Mouse (Mus musculus) MEL (cell line): Measurements from ENCODE around the gene Mmp2.

Experiments used
- CHD1 ChIP-seq: IDR thresholded peaks from 2 replicates; pipeline ENCODE4 v1.6.1; 2012; ENCODE audit warnings: low read depth, mild to moderate bottlenecking, inconsistent platforms, low read length, improper control_type of control experiment
- CTCF ChIP-seq, 3 experiments: IDR thresholded peaks in 2 of 3; conservative IDR thresholded peaks in 1 of 3; 2 replicates each; pipeline ENCODE4 v1.5.1; 2011 to 2012; ENCODE audit warnings: low read length in 3 of 3, low read depth in 2 of 3, mild to moderate bottlenecking in 2 of 3, improper control_type of control experiment in 1 of 3, inconsistent platforms in 1 of 3, mixed read lengths in 1 of 3, moderate library complexity in 1 of 3; ENCODE audit not compliant: control insufficient read depth in 1 of 3, insufficient read depth in 1 of 3, poor library complexity in 1 of 3, severe bottlenecking in 1 of 3
- EP300 ChIP-seq, 2 experiments: IDR thresholded peaks; 2 replicates each; pipeline ENCODE4 v1.6.1; 2011; ENCODE audit warnings: improper control_type of control experiment in 2 of 2, low read length in 2 of 2, low read depth in 1 of 2, mild to moderate bottlenecking in 1 of 2
- GABPA ChIP-seq: IDR thresholded peaks from 2 replicates; pipeline ENCODE4 v1.6.1; 2012; ENCODE audit warnings: low read depth, mild to moderate bottlenecking, inconsistent platforms, low read length, improper control_type of control experiment, moderate library complexity
- GATA1 ChIP-seq: IDR thresholded peaks from 2 replicates; pipeline ENCODE4 v1.6.1; 2011; ENCODE audit warnings: low read depth, low read length, improper control_type of control experiment
- HCFC1 ChIP-seq: IDR thresholded peaks from 2 replicates; pipeline ENCODE4 v1.6.1; 2012; ENCODE audit warnings: low read depth, mild to moderate bottlenecking, inconsistent platforms, low read length, improper control_type of control experiment, moderate library complexity
- MAZ ChIP-seq: IDR thresholded peaks from 2 replicates; pipeline ENCODE4 v1.6.1; 2012; ENCODE audit warnings: low read depth, mild to moderate bottlenecking, inconsistent platforms, low read length, improper control_type of control experiment
- POLR2A ChIP-seq, 2 experiments: IDR thresholded peaks; 2 replicates each; pipeline ENCODE4 v1.6.1; 2011 to 2012; ENCODE audit warnings: low read length in 2 of 2, mild to moderate bottlenecking in 2 of 2, control low read depth in 1 of 2, improper control_type of control experiment in 1 of 2, low read depth in 1 of 2, moderate library complexity in 1 of 2; ENCODE audit not compliant: control insufficient read depth in 1 of 2, insufficient read depth in 1 of 2, poor library complexity in 1 of 2
- USF2 ChIP-seq, 2 experiments: IDR thresholded peaks; 2 replicates each; pipeline ENCODE4 v1.6.1; 2011 to 2012; ENCODE audit warnings: improper control_type of control experiment in 2 of 2, low read length in 2 of 2, borderline replicate concordance in 1 of 2, inconsistent platforms in 1 of 2, low read depth in 1 of 2, mild to moderate bottlenecking in 1 of 2; ENCODE audit not compliant: insufficient read depth in 1 of 2
- ZC3H11A ChIP-seq: IDR thresholded peaks from 2 replicates; pipeline ENCODE4 v1.6.1; 2012; ENCODE audit warnings: low read depth, mild to moderate bottlenecking, inconsistent platforms, low read length, improper control_type of control experiment

DNA sequence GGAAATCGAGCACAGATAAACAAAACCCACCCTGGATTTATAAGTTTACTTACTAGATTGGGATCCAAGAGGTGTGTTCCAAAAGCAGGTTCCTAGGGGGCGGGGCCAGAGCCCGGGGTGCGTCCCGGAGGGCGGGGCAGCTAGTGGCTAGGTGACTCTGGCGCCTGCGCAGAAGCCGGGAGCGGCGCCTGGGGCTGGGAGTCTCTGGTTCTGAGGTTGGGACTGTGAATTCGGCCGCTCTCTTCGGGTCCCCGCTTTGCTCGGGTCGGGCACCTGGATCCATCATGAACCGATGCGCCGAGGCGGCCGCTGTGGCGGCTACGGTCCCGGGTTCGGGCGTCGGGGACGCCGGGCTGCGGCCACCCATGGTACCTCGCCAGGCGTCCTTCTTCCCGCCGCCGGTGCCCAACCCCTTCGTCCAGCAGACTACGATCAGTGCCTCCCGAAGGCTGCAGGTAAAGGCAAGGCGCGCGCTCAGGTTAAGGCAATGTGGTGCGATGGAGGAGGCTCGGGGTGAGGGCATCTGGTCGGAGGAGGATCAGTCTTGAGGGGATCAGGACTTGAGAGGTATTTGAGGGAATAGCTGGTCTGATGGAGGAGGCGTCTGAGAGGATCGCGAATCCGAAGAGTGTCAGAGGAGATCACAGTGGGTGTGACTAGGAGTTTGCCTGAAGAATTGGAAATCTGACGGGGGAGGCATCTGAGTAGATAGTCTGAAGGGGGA is 28.2 kb downstream of the Mmp2 start, which contains the start of gene Lpcat2:
- TF ChIP-seq CTCF (IDR thresholded peaks at IDR 0.05 in 2 of 3, conservative IDR thresholded peaks at IDR 0.05 in 1 of 3; ENCODE audit: control insufficient read depth in 1 of 3, insufficient read depth in 1 of 3, low read depth in 2 of 3, low read length in 3 of 3, poor library complexity in 1 of 3, severe bottlenecking in 1 of 3): no peak
- no peak for TF ChIP-seq MAZ
- no peak for TF ChIP-seq ZC3H11A
- TF ChIP-seq EP300 (IDR thresholded peaks at IDR 0.05; ENCODE audit: low read depth in 1 of 2, low read length in 2 of 2): no peak
- TF ChIP-seq HCFC1: no peak
- TF ChIP-seq GABPA: no peak
- TF ChIP-seq POLR2A (IDR thresholded peaks at IDR 0.05; ENCODE audit: control insufficient read depth in 1 of 2, insufficient read depth in 1 of 2, low read depth in 1 of 2, low read length in 2 of 2, poor library complexity in 1 of 2): peak in 1 of 2 experiments; percentile 67; a peak in 1 of 4 replicates
- TF ChIP-seq CHD1: no peak
- TF ChIP-seq GATA1: no peak
- no peak for TF ChIP-seq USF2 (IDR thresholded peaks at IDR 0.05; ENCODE audit: borderline replicate concordance in 1 of 2, insufficient read depth in 1 of 2, low read depth in 1 of 2, low read length in 2 of 2)
